Mouse (Mus musculus): Measurements from ENCODE around the gene Pym1.

Pym1 gene

DNA sequence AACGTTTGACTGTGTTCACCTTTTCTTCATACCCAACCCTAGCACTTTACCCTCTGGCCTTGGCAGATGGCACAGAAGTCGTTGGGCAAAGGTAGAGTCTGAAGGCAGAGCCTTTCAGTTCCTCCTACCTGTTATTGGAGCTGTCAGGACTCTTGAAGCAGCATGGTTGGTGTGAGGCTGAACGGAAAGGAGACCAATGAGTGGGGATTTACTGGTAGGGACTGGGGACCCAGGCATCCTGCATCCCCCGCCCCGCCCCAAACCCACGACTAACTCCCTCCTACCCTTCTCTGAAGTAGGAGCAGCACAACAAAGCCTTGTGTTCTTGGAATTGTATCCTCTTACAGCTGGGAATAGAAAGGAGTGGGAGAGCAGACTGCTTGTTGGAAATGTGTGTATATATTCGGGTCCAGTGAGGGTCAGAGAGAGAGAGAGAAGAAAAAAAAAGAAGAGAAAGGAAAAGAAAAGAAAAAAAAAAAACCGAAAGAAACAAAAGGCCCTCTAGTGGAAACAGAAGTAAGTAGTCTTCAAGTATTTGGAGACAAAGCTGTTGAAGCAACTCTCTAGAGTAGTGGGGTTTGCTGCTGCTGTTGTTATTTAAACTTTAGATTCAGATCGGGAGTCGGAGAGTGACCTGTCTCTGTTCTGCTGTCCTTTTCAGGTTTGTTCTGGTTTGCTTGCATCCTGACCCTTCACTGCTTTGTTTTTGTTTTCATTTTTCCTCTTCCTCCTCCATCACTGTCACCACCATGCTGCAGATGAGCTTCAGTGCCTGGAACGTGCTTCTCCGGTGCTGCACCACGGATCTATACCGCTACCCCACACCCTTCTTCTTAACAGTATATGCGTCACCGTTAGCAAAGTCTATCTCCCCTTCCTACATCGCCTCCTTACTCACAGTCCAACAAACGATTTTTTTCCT is 2.7 kb upstream of the Pym1 start, which contains the start of gene Dgka:
Gene Dgka, minus strand, starts transcription at position 176 of the 922 bp plus-strand sequence.
- in situ Hi-C loops (cut with MboI) = no loop called here

DNA sequence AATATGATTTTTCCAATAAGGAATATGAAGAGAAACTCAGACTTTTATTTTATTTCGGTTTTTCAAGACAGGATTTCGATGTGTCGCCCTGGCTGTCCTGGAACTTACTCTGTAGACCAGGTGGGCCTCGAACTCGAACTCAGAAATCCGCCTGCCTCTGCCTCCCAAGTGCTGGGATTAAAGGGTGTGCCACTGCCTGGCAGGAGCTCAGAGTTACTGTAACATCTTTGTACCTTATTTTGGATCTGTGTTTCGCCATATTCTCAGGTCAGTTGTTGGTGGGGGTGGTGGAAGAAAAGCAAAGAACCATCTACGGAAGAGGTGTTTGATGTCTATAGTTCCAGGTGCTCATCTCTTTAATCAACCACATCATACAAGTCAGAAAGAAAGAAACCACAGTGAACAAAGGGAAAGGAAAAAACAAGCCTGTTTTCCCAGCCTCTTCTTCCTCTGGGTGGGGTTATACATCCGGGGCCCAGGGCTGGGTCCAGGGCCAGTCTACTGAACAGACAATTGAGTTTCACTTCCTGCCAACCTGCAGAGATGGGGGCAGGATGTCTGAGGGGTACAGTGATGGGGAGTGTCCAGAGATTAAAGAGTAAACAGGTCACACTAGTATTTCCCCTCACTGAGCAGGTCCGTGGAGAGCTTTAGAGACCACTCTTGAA is 1.6 kb upstream of the Pym1 start:
- in situ Hi-C loops (cut with MboI) = no loop called here

DNA sequence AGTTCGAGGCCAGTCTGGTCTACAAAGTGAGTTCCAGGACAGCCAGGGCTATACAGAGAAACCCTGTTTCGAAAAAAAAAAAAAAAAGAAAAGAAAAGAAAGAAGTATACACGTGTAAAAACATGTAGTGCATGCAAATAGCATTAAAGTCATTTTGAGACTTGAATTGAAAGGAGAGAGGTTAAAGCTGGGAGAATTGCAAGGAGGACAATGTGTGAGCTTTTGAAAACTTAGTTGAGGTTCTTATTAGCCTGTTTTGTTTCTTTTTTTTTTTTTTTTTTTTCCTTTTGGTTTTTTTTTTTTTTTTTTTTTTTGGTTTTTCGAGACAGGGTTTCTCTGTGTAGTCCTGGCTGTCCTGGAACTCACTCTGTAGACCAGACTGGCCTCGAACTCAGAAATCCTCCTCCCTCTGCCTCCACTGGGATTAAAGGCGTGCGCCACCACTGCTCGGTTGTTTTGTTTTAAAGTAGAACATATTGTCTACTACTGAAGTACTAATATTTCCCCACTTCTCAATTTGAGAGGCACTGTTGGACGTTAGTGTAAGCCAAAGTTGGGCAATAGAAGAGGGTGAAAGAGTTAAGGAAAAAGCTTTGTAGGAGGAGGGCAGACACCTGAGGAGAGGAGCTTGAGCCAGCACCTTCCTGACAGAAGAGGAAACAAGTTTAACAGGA is 580 bp upstream of the Pym1 start:
- in situ Hi-C loops (cut with MboI) = no loop called here

DNA sequence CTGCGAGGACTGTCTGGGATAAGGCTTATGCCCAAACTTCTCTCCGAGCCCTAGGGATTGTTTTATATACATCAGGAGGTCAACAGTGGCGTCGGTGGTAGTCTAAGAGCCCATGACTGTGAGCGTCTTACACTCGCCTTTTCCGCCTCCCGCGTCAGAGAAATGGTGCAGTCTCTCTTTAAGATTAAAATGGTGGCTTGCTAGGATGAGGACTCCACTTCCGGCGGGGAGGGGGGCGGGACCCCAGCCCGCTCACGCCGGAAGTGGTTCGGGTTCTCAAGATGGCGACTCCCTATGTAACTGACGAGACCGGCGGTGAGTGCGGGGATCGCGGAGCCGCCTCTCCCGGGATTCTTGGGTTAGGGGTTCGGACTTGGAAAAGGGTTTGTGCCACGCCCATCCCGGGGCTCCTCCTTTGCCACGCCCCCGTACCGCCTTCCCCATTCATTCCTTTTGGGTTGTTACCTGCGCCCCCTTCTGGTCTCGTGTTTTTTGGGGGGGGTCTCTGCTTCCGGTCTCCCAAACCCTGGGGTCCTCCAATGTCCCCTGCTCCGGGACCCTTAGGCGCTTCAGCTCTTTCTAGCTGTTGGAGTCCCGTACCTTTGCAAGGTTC is 669 bp downstream of the Pym1 start:
- in situ Hi-C loops (cut with MboI) = no loop called here

DNA sequence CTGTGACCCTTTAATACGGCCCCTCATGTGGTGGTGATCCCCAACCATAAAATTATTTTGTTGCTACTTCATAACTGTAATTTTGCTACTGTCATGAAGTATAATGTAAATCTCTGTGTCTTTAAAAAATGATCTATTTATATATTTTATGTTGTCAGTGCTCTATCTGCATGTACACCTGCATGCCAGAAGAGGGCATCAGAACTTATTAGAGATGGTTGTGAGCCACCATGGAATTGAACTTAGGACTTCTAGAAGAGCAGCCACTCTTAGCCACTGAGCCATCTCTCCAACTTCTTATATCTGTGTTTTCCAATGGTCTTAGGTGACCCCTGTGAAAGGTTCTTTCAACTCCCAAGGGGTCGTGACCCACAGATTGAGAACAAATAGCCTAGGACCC is 25.2 kb downstream of the Pym1 start:
- in situ Hi-C loops (cut with MboI) = no loop called here

DNA sequence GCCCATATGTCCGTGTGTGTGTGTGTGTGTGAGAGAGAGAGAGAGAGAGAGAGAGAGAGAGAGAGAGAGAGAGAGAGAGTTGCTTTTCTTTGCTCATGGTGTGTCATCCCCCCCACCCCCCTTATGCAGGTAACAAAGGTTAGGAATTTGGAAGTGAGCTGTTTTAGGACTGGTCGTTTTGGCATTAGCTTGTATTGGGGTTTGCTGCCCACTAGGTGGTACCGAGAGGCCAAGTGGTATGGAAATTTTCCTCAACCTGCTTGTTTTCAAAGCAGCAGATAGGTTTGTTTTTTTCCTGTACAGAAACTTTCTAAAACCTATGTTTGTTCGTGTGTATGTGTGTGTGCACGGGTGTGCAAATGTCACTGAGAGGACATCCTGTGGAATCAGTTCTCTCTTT is 26.0 kb downstream of the Pym1 start:
- in situ Hi-C loops (cut with MboI) = no loop called here

DNA sequence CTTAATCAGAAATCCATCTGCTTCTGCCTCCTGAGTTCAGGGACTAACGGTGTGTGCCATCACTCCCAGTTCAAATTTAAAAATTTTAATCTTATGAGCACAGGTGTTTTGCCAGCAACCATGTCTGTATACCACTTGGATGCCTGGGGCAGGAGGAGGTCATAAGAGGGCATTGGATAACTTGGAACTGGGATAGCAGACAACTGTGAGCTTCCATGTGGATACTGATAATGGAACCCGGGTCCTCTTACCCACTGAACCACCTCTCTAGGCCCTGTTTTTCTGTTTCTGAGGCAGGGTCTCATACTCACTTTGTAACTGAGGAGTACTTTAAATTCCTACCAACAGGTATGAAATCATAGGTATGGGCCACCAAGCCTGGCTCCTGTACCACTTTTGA is 30.8 kb downstream of the Pym1 start:
- in situ Hi-C loops (cut with MboI) = no loop called here

DNA sequence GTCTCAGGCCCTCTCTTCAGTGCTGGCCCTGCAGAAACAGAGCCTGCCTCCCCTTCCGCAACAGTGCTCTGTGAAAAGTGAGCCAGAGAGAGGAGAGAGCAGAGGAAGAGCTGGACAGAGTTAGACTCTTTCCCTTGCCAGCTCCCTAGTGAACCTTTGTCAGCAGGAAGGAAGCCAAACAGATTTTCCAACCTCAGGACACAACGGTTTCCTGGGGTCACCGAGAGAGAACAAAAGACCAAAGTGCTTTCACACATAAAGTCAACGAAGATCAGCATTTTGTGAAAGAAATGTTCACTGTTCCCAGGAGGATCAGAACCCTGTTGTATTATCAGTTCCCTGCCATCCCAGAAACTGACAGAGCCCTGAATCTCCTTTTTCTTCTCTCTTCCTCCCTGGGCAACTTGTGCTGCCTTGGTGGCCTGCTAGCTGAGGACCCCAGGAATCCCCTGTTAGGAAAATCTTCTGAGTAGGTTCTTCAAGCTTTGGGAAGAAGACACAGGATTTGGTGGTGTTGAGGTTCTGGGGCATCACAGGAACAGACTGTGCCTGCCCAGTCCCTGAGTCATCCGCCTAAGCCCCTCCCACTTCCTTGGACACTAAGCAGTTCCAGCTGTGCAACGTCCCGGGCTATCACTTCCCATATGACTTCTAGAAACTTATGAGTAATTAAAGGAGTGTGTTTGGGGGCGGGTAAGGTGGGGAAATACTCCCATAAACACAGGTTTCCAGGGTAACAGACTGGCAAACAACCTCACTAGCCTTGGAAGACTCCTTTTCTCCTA is 31.5 kb downstream of the Pym1 start:
- in situ Hi-C loops (cut with MboI) = no loop called here

DNA sequence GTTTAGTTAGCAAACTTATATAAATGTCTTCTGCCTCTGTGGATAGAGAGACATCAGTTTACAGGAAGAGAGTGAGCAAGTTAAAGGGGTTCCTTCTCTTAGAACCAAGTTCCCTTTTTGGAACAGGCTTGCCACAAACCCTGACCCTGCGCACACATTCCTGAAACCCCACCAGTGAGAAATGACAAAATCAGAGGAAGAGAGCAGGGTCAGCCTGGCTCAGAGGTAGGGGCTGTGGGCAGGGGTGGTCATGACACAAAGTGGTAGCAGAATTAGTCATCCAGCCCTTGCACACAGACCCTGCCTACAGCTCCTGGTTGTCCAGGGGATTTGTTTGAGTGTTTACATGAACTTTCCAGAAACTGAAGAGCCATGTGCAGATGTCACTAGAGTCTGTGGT is 32.5 kb downstream of the Pym1 start:
- in situ Hi-C loops (cut with MboI) = no loop called here

DNA sequence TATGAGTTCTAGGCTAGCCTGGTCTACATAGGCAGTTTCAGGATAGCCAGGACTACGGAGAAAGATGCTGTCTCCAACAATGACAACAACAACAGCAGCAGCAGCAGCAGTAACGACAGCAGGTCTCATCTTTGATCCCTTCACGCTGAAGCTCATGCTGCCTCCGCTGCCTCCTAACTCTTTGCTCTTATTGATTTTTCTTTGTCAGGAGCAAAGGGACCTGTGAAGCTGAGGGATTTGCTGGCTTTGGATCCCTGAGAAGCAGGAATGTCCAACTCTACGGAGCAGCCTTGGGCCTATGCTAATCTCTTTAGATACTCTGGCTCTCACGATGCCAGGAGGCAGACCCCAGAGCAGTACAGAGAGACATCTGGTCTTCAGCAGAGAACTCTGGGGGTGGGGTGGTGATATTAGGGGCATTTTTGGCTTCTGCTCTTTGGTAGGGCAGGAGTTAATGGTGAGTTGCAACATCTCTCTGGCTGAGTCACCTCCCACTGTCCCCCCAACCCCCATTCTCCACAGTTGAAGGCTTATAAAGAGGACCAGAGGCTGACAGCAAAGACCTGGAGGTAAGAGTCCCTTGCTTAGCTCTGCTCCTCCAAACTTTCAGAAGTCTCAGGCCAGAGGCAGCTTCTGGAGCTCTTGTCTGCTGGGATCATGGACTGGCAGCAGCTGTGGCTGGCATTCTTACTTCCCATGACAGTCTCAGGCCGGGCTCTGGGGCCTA is 42.9 kb downstream of the Pym1 start, which contains the start of gene Mmp19:
Gene Mmp19, plus strand, starts transcription at position 513 of the 727 bp plus-strand sequence.
- in situ Hi-C loops (cut with MboI) = no loop called here

DNA sequence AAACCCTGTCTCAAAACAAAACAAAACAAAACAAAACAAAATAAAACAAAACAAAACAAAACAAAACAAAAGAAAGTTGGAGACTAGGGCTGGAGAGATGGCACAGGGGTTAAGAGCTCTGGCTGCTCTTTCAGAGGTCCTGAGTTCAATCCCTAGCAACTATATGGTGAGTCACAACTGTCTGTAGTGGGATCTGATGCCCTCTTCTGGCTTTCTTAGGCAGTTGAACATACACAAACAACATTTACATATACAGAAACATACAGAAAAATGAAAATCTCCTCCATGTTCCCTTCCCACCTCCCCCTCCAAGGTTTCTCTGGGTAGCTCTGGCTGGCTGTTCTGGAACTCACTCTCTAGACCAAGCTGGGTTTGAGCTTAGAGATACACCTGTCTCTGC is 44.4 kb downstream of the Pym1 start:
- in situ Hi-C loops (cut with MboI) = no loop called here

DNA sequence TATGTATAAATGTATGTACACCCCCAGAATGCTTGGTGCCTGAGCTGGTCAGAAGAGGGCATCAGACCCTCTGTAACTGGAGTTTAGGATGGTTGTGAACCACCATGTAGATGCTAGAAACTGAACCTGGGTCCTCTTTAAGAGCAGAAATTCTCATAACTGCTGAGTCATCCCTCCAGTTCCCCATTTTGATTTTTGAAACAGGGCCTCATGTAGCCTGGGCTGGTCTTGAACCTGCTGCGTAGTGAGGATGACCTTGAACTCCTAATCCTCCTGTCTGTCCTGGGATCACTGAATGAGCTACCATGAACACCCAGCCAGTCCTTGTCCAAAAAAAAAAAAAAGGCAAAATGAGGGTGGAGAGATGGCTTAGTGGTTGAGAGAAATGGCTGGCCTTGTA is 45.6 kb downstream of the Pym1 start:
- in situ Hi-C loops (cut with MboI) = no loop called here

DNA sequence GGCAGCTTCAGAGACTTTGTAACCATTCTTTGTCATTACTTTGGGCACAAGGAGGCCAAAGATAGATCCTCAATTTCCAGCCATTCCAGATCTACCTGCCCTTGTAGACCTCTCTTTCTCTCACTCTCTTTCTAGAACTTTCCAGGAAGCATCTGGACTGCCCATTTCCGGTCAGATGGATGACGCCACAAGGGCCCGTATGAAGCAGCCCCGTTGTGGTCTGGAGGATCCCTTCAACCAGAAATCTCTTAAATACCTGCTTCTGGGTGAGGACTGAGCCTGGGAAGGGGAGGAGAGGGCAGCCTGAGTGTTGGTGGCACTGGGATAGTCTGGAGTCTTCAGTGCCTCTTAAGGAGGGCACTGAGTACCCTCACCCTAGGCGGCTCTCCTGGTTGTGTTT is 46.7 kb downstream of the Pym1 start:
- in situ Hi-C loops (cut with MboI) = no loop called here

DNA sequence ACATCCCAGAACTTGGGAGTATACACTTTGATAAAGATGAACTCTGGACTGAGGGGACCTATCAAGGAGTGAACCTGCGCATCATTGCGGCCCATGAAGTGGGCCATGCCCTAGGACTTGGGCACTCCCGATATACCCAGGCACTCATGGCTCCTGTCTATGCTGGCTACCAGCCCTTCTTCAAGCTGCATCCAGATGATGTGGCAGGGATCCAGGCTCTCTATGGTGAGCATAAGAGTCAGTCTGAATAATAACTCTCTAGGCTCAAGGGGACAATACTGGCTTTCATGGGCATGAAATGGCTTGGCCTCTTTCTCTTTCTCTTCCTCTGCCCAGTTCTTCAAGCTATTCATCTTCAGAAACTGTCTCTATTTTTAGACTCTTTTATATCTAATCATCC is 47.9 kb downstream of the Pym1 start:
- in situ Hi-C loops (cut with MboI) = no loop called here

DNA sequence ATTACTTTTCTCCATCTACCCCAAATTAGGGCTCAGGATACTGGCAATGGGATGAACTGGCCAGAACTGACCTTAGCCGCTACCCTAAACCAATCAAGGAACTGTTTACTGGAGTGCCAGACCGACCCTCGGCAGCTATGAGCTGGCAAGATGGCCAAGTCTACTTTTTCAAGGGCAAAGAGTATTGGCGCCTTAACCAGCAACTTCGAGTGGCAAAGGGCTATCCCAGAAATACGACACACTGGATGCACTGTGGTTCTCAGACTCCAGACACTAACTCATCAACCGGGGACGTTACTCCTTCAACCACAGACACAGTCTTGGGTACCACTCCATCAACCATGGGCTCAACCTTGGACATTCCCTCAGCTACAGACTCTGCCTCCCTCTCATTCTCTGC is 51.0 kb downstream of the Pym1 start:
- in situ Hi-C loops (cut with MboI) = no loop called here

DNA sequence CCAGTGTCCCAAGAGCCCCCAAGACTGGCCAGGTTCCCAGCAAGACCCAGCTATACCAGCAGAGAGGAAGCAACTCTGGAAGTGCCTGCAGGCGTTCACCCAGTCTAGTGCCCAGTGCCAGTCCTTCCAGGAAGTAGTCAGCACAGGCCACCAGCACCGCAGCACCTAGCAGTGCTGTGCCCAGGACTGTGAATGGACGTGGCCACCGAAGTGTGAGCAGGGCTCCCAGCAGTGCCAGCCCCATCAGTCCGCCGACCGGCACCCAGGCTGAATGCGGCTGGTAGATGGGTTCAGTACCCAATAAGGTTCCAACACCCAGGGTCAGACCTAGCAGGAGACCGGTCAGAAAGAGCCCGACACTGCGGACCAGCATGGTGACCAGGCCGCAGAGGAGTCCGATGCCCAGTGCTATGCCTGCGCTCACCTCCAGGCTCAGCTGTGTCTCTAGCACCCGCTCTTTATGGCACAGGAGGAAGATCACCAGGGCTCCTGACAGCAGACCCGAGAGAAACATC is 54.3 kb downstream of the Pym1 start:
- in situ Hi-C loops (cut with MboI) = no loop called here

DNA sequence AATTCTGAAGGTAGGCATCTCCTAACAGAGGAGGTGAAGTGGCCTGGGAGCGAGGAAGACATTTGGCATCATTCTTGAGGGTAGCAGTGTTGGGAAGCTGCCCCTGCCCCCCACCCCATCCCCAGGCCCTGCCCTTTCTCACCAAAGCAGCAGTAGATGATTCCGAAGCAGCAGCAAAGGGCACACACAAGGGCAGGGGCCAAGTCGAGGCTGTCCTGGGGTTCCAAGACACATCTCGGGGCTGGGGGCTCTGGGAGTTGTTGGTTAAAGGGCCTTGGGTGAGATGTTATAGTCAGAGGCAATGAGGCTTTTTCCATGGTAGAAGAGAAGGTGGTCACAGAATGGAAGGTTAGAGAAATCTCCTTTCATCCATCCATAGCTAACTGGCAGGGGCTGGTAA is 55.3 kb downstream of the Pym1 start:
- in situ Hi-C loops (cut with MboI) = no loop called here

DNA sequence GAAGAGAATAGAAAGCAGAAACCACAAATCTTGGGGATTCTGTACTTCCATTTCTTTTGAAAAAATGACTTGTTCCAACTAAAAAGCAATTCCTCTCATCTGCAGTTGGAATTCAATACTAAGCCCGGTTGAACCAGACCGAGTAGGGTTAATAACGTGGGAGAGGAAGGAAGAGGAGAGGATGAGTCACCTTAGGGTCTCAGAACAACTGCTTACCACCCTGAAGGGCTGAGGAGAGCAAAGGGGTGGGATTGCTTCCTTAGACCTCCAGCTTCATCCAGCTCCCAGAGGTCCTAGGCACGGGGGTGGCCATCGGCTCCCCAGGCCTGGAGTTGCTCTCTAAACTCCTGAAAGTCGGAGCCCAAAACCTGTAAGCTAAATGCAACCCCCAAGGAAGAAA is 55.7 kb downstream of the Pym1 start:
- in situ Hi-C loops (cut with MboI) = no loop called here

DNA sequence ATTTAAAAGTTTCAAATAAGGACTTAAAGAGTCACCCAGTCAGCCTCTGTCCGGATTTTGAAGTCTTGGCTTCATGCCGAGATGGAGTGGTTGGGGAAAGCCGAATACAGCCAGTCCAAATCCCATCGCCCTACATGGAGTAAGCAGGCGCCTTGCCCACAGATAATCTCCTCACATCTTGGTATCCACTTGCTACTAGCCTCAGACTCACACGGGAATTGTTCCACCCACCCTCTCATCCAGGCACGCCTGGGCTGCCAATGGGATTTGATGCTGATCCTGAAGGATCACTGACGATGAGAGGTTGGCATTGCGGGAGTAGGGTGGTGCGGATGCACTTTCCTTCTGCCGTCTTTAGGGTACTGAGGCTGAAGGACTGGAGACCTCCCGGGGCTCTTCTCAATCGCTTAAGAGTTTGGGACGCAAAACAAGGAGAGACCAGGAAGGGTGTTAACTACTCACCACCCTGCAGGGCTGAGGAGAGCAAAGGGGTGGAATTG is 56.1 kb downstream of the Pym1 start, which contains the start of gene Dnajc14:
Gene Dnajc14, plus strand, starts transcription at position 292 of the 500 bp plus-strand sequence.
- in situ Hi-C loops (cut with MboI) = no loop called here
